Mouse (Mus musculus): ENCODE measurements around the gene Plxnb1. TPM values are rescaled to one million over a fixed set of nuclear protein-coding genes. Genes with fewer than 3 reads are reported as not detected.

Plxnb1 gene
- polyA plus RNA-seq, 1 experiment, result not detected

GRCm38 (mm10) chr9:109053851-109054250 is 41.3 kb upstream of the Plxnb1 start:
- peak overlapping the region; percentile 71; the same call in 1 of the 2 replicates for H3K27ac ChIP-seq (ENCODE audit: insufficient read depth, low read depth, low read length)

DNA sequence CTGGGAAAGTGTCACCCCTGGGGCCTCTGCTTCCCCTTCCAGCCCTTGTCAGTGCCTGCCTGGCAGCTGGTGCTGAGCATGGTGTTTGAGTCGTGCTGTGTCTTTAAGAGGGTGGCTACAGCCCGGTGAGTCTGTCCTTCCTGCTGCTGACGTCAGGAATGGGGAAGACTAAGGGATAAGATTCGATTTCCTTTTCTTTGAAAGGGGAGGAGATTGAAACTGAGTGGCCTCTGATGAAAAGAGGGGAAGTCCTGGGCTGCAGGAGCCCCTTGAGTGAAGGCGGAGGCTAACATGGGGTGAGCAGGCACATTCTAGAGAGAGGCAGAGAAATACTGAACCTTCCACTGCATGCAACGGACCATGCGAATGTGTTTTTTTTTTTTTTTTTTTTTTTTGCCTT is 40.5 kb upstream of the Plxnb1 start:
- TF ChIP-seq POLR2A (IDR thresholded peaks at IDR 0.05; ENCODE audit: borderline replicate concordance, low read depth, low read length) (no peak), CTCF (IDR thresholded peaks at IDR 0.05; ENCODE audit: low read depth, low read length) (no peak)
- Histone ChIP-seq H3K4me1 (ENCODE audit: control insufficient read depth, insufficient read depth, low read length) (peaks cover 37% of the 10 kb centered on the region), H3K27ac (ENCODE audit: insufficient read depth, low read depth, low read length) (peak overlapping the region; percentile 90), H3K4me3 (ENCODE audit: insufficient read depth, low read length) (peak overlapping the region; percentile 50)

More at GRCm38 (mm10) chr9:109053851-109054250, 41.3 kb upstream of the Plxnb1 start:
- Histone ChIP-seq H3K4me3 (ENCODE audit: insufficient read depth, low read length) (no peak overlapping the region), H3K4me1 (ENCODE audit: control insufficient read depth, insufficient read depth, low read length) (peaks cover 37% of the 10 kb centered on the region)
- TF ChIP-seq POLR2A (IDR thresholded peaks at IDR 0.05; ENCODE audit: borderline replicate concordance, low read depth, low read length), result no peak
- TF ChIP-seq CTCF (IDR thresholded peaks at IDR 0.05; ENCODE audit: low read depth, low read length), result no peak

DNA sequence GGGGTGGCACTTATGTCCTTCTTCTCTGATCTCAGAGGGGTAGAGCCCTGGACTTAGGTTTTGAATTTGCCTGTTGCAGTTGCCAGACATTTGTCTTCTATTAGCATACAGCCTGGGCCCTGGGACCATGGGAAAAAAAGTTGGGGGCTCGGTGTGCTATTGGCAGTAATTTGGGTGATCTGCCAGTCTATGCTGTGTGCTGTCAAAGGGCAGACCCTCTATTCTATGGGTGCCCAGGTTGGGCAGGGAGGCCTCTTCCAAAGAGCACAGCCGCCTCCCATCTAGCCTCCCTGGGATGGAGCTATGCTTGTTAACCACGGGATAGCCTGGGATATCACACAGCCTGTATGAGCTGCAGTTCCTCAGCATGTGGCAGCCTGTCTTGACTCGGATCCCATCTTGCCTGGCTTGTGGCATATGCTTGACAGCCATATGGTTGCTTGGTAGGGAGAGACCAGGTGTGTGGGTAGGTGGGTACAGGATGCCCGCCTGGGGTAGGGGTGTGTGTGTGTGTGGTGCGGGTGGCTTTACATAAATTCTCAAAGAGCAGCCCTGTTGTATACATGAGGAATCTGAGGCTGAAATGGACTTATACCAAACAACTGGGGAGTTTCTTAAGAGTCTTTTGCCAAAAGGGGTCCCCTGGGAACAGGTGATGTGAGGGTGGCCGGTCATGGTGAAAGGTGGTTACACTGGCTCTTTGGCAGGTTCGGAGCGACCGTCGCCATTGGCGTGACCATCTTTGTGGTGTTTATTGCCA is 39.7 kb upstream of the Plxnb1 start:
- peaks cover 37% of the 10 kb centered on the region for H3K4me1 ChIP-seq (ENCODE audit: control insufficient read depth, insufficient read depth, low read length)

GRCm38 (mm10) chr9:109056081-109056690 is 39.0 kb upstream of the Plxnb1 start:
- Histone ChIP-seq H3K4me1 (ENCODE audit: control insufficient read depth, insufficient read depth, low read length) (peaks cover 37% of the 10 kb centered on the region), H3K27ac (ENCODE audit: insufficient read depth, low read depth, low read length) (peak overlapping the region; percentile 86)

More for the DNA sequence above, 39.7 kb upstream of the Plxnb1 start:
- Histone ChIP-seq H3K4me3 (ENCODE audit: insufficient read depth, low read length) (peak overlapping the region; percentile 50), H3K27ac (ENCODE audit: insufficient read depth, low read depth, low read length) (peak overlapping the region; percentile 90)
- TF ChIP-seq CTCF (IDR thresholded peaks at IDR 0.05; ENCODE audit: low read depth, low read length), result no peak
- no peak for TF ChIP-seq POLR2A (IDR thresholded peaks at IDR 0.05; ENCODE audit: borderline replicate concordance, low read depth, low read length)

DNA sequence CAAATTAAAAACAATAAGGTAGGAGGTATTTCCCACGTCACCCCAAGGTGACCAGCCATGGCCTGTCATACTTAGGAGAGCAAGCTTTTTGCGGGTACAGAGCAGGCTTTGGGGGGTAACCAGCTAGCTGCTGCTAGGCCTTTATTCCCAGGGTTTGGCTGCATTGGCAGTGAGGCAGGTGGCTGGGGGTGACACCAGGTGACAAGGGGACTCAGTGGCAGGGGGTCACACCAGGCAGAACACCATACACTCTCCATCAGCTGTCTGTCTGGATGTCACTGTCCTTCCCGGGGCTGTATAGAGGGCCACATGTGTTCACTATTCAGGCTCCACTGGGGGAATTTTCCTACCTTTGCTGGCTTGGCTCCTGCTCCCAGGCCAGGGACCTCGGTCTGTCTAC is 38.3 kb upstream of the Plxnb1 start:
- TF ChIP-seq CTCF (IDR thresholded peaks at IDR 0.05; ENCODE audit: low read depth, low read length), result no peak
- TF ChIP-seq POLR2A (IDR thresholded peaks at IDR 0.05; ENCODE audit: borderline replicate concordance, low read depth, low read length), result no peak
- H3K27ac ChIP-seq (ENCODE audit: insufficient read depth, low read depth, low read length), result peak overlapping the region; percentile 86
- peaks cover 37% of the 10 kb centered on the region for H3K4me1 ChIP-seq (ENCODE audit: control insufficient read depth, insufficient read depth, low read length)
- peak overlapping the region; percentile 54 for H3K4me3 ChIP-seq (ENCODE audit: insufficient read depth, low read length)

More at GRCm38 (mm10) chr9:109056081-109056690, 39.0 kb upstream of the Plxnb1 start:
- H3K4me3 ChIP-seq (ENCODE audit: insufficient read depth, low read length), result no peak overlapping the region
- TF ChIP-seq POLR2A (IDR thresholded peaks at IDR 0.05; ENCODE audit: borderline replicate concordance, low read depth, low read length), result no peak
- no peak for TF ChIP-seq CTCF (IDR thresholded peaks at IDR 0.05; ENCODE audit: low read depth, low read length)

DNA sequence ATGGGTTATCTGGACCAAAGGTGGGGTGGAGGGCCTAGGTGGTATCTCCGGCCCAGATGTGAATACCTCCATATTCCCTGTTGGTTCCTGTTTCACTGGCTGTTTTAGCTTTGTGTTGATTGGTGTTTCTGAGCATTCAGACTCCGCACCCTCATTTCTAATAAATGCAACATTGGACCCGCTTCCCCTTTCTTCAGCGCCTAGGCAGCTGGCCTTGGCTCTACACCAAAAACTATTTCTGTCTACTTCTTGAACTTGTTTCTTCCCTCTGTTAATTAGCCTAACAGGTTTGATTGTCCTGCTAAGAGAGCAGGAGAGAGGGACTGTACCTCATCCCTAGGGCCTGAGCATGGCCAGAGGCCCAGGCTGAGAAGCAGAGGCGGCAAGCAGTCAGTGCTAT is 37.6 kb upstream of the Plxnb1 start:
- TF ChIP-seq CTCF (IDR thresholded peaks at IDR 0.05; ENCODE audit: low read depth, low read length) (no peak), POLR2A (IDR thresholded peaks at IDR 0.05; ENCODE audit: borderline replicate concordance, low read depth, low read length) (no peak)
- peak overlapping the region; percentile 77 for H3K4me3 ChIP-seq (ENCODE audit: insufficient read depth, low read length)
- H3K27ac ChIP-seq (ENCODE audit: insufficient read depth, low read depth, low read length), result peak overlapping the region; percentile 86
- peaks cover 37% of the 10 kb centered on the region for H3K4me1 ChIP-seq (ENCODE audit: control insufficient read depth, insufficient read depth, low read length)

GRCm38 (mm10) chr9:109058006-109058765 is 37.0 kb upstream of the Plxnb1 start:
- H3K4me3 ChIP-seq (ENCODE audit: insufficient read depth, low read length), result peak overlapping the region; percentile 77
- H3K27ac ChIP-seq (ENCODE audit: insufficient read depth, low read depth, low read length), result peak overlapping the region; percentile 79
- H3K4me1 ChIP-seq (ENCODE audit: control insufficient read depth, insufficient read depth, low read length), result peaks cover 37% of the 10 kb centered on the region
- TF ChIP-seq CTCF (IDR thresholded peaks at IDR 0.05; ENCODE audit: low read depth, low read length) (no peak), POLR2A (IDR thresholded peaks at IDR 0.05; ENCODE audit: borderline replicate concordance, low read depth, low read length) (0 out of 2 replicates have a peak, but pooled peaks have one; percentile 16)

- peak within 1 kb of the TSS; percentile 77 for H3K4me3 ChIP-seq (ENCODE audit: insufficient read depth, low read length)
- TF ChIP-seq POLR2A (IDR thresholded peaks at IDR 0.05; ENCODE audit: borderline replicate concordance, low read depth, low read length) (peak; percentile 95), CTCF (IDR thresholded peaks at IDR 0.05; ENCODE audit: low read depth, low read length) (peak; percentile 92)
- peak within 1 kb of the TSS; percentile 82 for H3K27ac ChIP-seq (ENCODE audit: insufficient read depth, low read depth, low read length)
- peaks cover 32% of the 10 kb centered on the region for H3K4me1 ChIP-seq (ENCODE audit: control insufficient read depth, insufficient read depth, low read length)
Observed at GRCm38 (mm10) chr9:109059136-109059903, 35.9 kb upstream of the Plxnb1 start, which contains the start of gene Trex1. Gene Trex1, minus strand, starts transcription at chr9:109059734.
